Mouse (Mus musculus) heart, embryonic 11.5 days (tissue): Measurements from ENCODE around the gene Hist1h3f. TPM values are rescaled to one million over a fixed set of nuclear protein-coding genes. Genes with fewer than 3 reads are reported as not detected.
"Not testable (repeated sequence)": the region's sequence is repeated elsewhere in the genome, so short reads cannot be mapped to it uniquely, and the experiment has no call there.

ENCODE experiments used
- ATAC-seq: fragments of 200-750 bp; cut with Nextera tagmentation; replicated peaks from 2 replicates; pipeline ENCODE4 v1.8.0; 2017; ENCODE audit warnings: moderate library complexity; ENCODE audit not compliant: insufficient number of reproducible peaks, low FRiP score, low TSS enrichment
- H3K27ac ChIP-seq: fragments of 300-500 bp; sonication (generic); 2 replicates; pipeline ENCODE4 v1.5.1; 2014; ENCODE audit warnings: mild to moderate bottlenecking, low read depth, low read length
- H3K27me3 ChIP-seq: fragments of 300-500 bp; sonication (generic); 2 replicates; pipeline ENCODE4 v1.6.1; 2014; ENCODE audit warnings: mild to moderate bottlenecking, low read length, mixed read lengths; ENCODE audit not compliant: control insufficient read depth, insufficient read depth
- H3K36me3 ChIP-seq: fragments of 300-500 bp; sonication (generic); 2 replicates; pipeline ENCODE4 v1.6.1; 2014; ENCODE audit warnings: mild to moderate bottlenecking, low read length, moderate library complexity, mixed read lengths; ENCODE audit not compliant: control insufficient read depth, insufficient read depth
- H3K4me1 ChIP-seq: fragments of 300-500 bp; sonication (generic); 2 replicates; pipeline ENCODE4 v1.6.1; 2014; ENCODE audit warnings: low read length; ENCODE audit not compliant: control insufficient read depth, insufficient read depth
- H3K4me2 ChIP-seq: fragments of 300-500 bp; sonication (generic); 2 replicates; pipeline ENCODE4 v1.6.1; 2014; ENCODE audit warnings: mild to moderate bottlenecking, moderate library complexity
- H3K4me3 ChIP-seq: fragments of 300-500 bp; sonication (generic); 2 replicates; pipeline ENCODE4 v1.5.1; 2014; ENCODE audit warnings: low read depth, low read length
- H3K9ac ChIP-seq: fragments of 300-500 bp; sonication (generic); 2 replicates; pipeline ENCODE4 v1.6.1; 2014; ENCODE audit warnings: mild to moderate bottlenecking, low read depth, low read length, moderate library complexity
- H3K9me3 ChIP-seq: fragments of 300-500 bp; sonication (generic); replicated peaks from 2 replicates; pipeline ENCODE4 v1.6.1; 2016; ENCODE audit warnings: low read length; ENCODE audit not compliant: control insufficient read depth
- WGBS: fragments of 180-500 bp; shearing (Covaris S2); extraction: QIAGEN DNeasy Blood & Tissue Kit; methylation state at CpG from one replicate; pipeline ENCODE4 v1.1.7; 2014; ENCODE audit not compliant: insufficient replicate concordance; 5-methylcytosine and 5-hydroxymethylcytosine counted together
- polyA plus RNA-seq: library from polyadenylated mRNA; unstranded; fragments of >200 nt; fragmentation: Nextera tagmentation; extraction: Ambion mirVana; gene quantifications from 2 replicates; pipeline ENCODE4 v1.2.1, GENCODE M21; 2014

Hist1h3f gene
- polyA plus RNA-seq, 1 experiment from 2014 or later, result 0.19 TPM

DNA sequence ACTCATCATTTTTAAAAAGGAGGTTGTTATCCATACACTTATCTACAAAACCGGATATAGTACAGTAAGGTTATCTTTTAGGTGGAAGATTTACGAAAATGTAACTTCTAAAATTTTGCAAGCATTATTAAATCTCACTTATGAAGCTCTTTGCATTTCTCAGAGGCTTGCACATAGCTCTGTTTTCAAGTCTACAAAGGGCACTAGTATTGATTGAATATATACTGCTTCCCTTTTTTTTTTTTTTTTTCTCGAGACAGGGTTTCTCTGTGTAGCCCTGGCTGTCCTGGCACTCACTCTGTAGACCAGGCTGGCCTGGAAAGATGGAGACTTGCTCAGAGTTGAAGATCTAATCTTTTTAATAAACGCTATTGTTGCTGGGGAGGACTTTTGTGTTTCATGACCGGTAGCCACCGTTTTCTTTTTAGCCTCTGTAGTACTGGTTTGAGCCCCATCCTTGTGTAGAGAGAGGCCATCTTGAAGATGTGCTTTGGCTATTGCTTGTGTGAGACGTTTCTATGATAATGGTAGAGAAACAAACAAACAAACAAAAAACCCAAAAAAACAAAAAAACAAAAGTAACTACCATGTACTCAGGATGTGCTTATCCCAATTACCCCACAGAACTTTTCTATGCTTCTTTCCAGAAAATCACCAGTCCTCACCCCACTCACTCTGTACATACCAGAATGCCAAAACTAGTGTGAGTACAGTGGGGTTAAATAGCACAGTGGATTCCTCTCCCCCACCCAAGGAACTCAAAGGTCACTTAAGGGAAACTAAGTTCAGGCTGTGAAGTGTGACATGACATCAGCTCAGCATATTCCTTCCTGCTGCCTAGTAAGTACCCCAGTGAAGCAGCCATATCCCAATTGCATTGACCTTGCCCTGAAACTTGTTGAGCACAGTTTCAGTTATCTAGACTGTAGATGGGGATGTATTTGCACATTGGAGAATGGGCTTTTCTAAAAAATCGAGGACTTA is 8.4 kb downstream of the Hist1h3f start:
- 49% methylated on average over 8 of the region's 8 CpGs for WGBS
- Histone ChIP-seq H3K9ac (peak overlapping the region; percentile 77), H3K27ac (peak overlapping the region; percentile 89), H3K4me2 (peak overlapping the region; percentile 71), H3K27me3 (no peaks in the 10 kb centered on the region), H3K4me1 (peaks cover 7% of the 10 kb centered on the region; the same call in 1 of the 2 replicates), H3K9me3 (no peaks in the 10 kb centered on the region), H3K36me3 (no peaks in the 10 kb centered on the region), H3K4me3 (peak overlapping the region; percentile 47)
- ATAC-seq, result no peak

DNA sequence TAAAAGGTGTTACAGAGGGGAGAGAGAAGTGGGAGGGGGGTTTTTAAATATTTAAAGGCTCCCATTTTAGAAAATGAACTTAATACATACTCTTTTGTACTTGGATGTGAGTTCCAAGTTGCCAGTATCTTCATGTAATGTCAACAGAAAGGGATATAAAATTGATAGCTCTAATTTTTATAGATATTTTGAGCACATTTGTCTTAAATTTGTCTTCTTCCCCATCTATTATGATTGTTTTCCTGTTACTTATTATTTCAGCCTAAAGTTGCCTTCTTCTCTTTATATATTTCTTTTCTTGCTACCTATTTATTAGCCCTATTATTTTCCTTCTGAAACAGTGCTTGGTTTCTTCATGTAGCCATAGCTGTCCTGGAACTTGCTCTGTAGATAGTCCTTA is 9.1 kb downstream of the Hist1h3f start, which contains the start of gene Hist1h1d:
Gene Hist1h1d, plus strand, starts transcription at position 301 of the 400 bp plus-strand sequence.
- ATAC-seq, result no peak
- H3K27ac ChIP-seq, result peak within 1 kb of the TSS; percentile 98
- no peaks in the 10 kb centered on the region for H3K27me3 ChIP-seq
- H3K36me3 ChIP-seq, result no peaks in the 10 kb centered on the region
- peaks cover 7% of the 10 kb centered on the region; the same call in 1 of the 2 replicates for H3K4me1 ChIP-seq
- peak within 1 kb of the TSS; percentile 49; the same call in 1 of the 2 replicates for H3K9ac ChIP-seq
- H3K4me2 ChIP-seq, result peak within 1 kb of the TSS; percentile 71
- no peaks in the 10 kb centered on the region for H3K9me3 ChIP-seq
- H3K4me3 ChIP-seq, result peak within 1 kb of the TSS; percentile 47; the same call in 1 of the 2 replicates

DNA sequence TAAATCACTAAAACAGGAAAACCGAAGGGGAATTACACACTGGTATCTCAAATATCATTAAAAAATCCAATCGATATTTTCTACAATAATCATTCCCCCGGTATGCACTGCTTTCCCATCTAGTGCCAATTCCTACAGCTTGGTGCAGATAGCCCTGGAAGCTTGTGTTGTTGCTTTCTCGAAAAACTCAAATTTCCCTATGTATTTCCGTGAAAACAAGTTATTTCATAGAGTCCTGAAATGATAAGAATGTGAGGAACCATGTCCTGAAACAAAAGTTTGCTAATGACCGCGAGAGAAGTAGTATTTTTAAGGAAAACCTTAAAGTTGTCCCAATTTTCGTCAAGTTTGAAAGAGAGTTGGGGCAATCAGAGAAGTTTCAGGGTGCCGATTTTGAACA is 10.5 kb downstream of the Hist1h3f start:
- H3K4me2 ChIP-seq, result peak overlapping the region; percentile 86
- H3K4me1 ChIP-seq, result peaks cover 7% of the 10 kb centered on the region; the same call in 1 of the 2 replicates
- H3K27me3 ChIP-seq, result no peaks in the 10 kb centered on the region
- H3K9ac ChIP-seq, result peak overlapping the region; percentile 93
- H3K4me3 ChIP-seq, result peak overlapping the region; percentile 60
- H3K36me3 ChIP-seq, result no peaks in the 10 kb centered on the region
- WGBS, result 21% methylated on average over 9 of the region's 9 CpGs
- no peaks in the 10 kb centered on the region for H3K9me3 ChIP-seq
- peak overlapping the region; percentile 98 for H3K27ac ChIP-seq
- no peak for ATAC-seq

DNA sequence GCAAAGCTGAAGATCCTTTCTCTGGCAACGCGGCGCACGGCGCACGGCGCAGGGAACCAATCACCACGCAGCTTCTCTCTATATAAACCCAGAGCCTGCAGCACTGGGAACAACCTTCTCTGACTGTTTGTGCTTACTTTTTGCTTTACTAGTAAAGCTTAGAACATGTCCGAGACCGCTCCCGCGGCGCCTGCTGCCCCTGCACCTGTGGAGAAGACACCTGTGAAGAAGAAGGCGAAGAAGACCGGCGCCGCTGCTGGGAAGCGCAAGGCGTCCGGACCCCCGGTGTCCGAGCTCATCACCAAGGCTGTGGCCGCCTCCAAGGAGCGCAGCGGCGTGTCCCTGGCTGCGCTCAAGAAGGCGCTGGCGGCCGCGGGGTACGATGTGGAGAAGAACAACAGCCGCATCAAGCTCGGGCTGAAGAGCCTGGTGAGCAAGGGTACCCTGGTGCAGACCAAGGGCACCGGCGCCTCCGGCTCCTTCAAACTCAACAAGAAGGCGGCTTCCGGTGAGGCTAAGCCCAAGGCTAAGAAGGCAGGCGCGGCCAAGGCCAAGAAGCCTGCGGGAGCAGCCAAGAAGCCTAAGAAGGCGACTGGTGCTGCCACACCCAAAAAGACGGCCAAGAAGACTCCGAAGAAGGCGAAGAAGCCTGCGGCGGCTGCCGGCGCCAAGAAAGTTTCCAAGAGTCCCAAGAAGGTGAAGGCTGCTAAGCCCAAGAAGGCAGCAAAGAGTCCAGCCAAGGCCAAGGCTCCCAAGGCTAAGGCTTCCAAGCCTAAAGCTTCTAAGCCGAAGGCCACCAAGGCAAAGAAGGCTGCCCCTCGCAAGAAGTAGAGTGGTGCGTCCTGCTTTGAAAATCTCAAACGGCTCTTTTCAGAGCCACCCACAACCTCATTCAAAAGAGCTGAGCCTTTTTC is 11.3 kb downstream of the Hist1h3f start:
- H3K27ac ChIP-seq, result peak overlapping the region; percentile 98
- H3K9ac ChIP-seq, result peak overlapping the region; percentile 93
- peaks cover 7% of the 10 kb centered on the region; the same call in 1 of the 2 replicates for H3K4me1 ChIP-seq
- no peaks in the 10 kb centered on the region for H3K9me3 ChIP-seq
- H3K27me3 ChIP-seq, result no peaks in the 10 kb centered on the region
- no peaks in the 10 kb centered on the region for H3K36me3 ChIP-seq
- under 1% methylated on average over 50 of the region's 54 CpGs for WGBS
- peak; percentile 80 for ATAC-seq
- H3K4me2 ChIP-seq, result peak overlapping the region; percentile 86
- peak overlapping the region; percentile 60 for H3K4me3 ChIP-seq

DNA sequence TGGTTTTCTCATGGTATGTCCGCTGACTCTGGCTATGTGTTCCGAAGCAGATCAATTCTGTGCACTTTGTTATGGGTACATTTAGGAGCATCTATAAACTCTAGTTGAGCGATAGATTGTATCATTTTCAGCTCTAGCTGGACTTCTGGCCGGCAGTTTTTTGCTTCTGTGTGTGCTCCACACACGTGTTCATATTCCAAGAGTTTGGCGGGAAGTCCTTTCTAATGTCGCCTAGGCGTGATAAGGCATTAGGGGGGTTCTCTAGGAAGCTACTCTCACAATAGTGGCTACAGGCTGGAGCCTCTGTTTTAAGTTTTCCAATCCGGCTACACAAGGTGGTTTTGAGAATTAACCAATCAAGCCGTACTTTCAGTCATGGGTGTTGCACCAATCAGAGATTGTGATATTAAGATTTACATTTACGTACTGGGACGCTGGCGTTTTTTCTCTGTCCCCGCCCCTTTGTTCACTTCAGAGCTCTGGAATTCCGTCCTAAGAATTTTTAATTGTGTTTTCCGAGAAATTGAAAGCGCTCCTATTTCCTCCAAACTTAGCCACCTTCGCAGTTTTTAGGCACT is 12.1 kb downstream of the Hist1h3f start:
- peak; percentile 66 for ATAC-seq
- H3K27ac ChIP-seq, result peak overlapping the region; percentile 98
- no peaks in the 10 kb centered on the region for H3K36me3 ChIP-seq
- 1% methylated on average over 18 of the region's 18 CpGs for WGBS
- peak overlapping the region; percentile 86 for H3K4me2 ChIP-seq
- peak overlapping the region; percentile 93 for H3K9ac ChIP-seq
- peaks cover 7% of the 10 kb centered on the region; the same call in 1 of the 2 replicates for H3K4me1 ChIP-seq
- H3K27me3 ChIP-seq, result no peaks in the 10 kb centered on the region
- H3K4me3 ChIP-seq, result peak overlapping the region; percentile 60
- H3K9me3 ChIP-seq, result no peaks in the 10 kb centered on the region

DNA sequence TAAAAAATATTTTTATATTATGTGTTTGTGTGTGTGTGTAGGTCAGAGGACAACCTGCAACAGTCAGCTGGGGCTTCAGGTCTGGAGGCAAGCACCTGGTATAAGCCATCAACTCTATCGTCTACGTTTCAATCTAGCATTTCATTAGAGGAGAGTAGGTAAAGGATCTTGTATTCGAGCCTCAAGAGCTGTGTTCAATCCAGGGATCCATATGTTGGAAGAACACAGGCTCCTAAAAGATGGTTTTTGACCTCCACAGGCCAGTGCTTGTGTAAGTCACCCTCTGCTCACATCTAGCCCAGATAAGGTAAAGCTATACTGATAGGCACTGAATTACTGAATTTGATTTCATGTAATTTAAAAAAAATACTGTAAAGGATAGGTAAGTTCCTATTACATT is 13.1 kb downstream of the Hist1h3f start:
- Histone ChIP-seq H3K4me2 (peak overlapping the region; percentile 86), H3K4me1 (peaks cover 7% of the 10 kb centered on the region; the same call in 1 of the 2 replicates), H3K27me3 (no peaks in the 10 kb centered on the region), H3K9me3 (no peaks in the 10 kb centered on the region), H3K36me3 (no peaks in the 10 kb centered on the region), H3K4me3 (no peak overlapping the region), H3K9ac (0 out of 2 replicates have a peak overlapping the region, but pooled peaks have one; percentile 8), H3K27ac (peak overlapping the region; percentile 54; the same call in 1 of the 2 replicates)
- 73% methylated on average over 3 of the region's 3 CpGs for WGBS
- ATAC-seq, result no peak

DNA sequence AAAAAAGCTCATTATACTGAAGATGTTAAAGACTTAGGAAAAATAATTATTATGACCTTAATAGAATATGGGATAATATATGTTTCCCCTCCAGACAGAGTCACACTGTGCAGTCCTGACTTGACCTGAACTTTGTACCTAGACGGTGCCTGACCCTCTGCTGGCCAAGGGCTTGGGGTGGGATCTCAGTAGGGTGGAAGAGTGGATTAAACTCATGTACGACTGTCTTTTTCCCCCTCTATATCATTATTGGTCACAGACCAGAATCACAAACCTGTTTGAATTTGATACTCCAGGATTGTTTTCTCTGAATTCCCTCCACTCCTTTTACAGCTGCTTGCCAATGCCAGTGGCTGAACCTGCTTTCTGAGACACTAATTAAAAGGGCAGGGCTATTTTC is 16.8 kb downstream of the Hist1h3f start:
- H3K4me1 ChIP-seq, H3K27me3 ChIP-seq, H3K27ac ChIP-seq, H3K4me3 ChIP-seq, H3K9me3 ChIP-seq, H3K4me2 ChIP-seq, ATAC-seq, H3K36me3 ChIP-seq, H3K9ac ChIP-seq: not testable (repeated sequence)
- WGBS, result 33% methylated on average over 2 of the region's 2 CpGs

DNA sequence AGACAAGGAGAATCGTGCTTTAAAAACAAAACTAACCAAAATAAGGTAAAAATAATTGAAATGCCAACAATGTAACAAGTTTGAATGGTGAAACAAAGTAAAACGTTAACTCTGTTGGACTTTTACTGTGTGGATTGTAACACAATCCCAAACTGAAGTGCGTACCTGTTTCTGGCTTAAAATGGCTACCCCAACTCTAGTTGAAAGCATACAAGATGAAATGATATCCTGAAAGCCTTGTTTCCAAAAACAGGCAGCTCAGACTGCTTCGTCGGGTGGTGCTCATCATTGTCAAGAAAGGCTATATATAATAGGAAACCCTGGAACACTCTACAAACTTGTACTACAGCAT is 17.7 kb downstream of the Hist1h3f start:
- Histone ChIP-seq H3K4me3 (peak overlapping the region; percentile 42), H3K9ac (peak overlapping the region; percentile 43; the same call in 1 of the 2 replicates), H3K27ac (peak overlapping the region; percentile 97), H3K4me2 (peak overlapping the region; percentile 79)
- H3K4me1 ChIP-seq, H3K36me3 ChIP-seq, H3K27me3 ChIP-seq, H3K9me3 ChIP-seq, ATAC-seq: not testable (repeated sequence)
- 0% methylated on average over 2 of the region's 5 CpGs for WGBS
